ENCODE assay signal across 22 mouse cellular contexts in the genomic region with DNA sequence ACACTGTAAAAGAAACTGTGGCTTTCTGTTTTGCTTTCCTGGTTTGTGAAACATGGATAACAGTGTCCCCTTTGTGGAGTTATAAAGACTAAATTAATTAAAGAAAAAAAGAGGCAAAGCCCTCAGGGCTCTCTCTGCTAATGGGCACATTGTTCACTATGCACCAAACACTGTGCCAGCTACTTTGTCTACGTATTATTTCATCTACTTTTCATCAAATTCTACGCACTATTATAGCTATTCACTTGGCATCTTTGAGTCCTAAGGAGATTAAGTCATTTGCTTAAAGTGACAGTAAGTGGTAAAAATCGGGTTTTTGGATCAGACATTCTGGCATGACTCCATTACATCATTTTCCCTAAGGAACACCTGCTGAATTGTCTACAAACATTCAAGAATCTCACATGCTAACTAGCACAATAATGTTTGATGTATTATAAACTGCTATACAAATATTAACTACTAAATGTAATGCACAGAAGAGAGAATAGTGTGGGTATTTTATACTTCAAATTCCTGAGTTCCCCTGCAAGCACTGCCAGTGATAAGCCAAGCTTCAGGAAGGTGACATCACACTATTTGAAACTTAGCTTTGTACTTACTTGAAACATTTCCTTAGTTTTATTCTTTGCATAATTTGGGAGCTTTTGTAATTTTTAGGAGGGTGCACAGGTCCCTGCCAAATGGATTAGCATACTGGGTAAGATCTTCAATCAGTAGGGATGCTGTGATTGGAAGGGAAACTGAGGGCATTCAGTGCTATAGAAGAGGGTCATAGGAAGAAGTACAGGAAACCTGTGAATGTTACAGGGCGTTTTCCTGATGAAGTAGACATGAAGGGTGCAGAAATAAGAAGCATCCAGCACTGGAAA.
DNase-seq lines count a peak whose midpoint lies in the region; ATAC-seq and TF ChIP-seq lines count a peak whose summit lies in the region.
"Had no signal": no experiment of that assay in that cellular context is flagged by ENCODE, and none has a peak within 500 bp of the region (broad histone marks: within the 10 kb centered on the region; RNA-seq: fewer than 3 reads in every experiment).

No protein-coding gene starts in this region.

- H3K4me1 ChIP-seq in forebrain, embryonic 11.5 days (replicated peaks; ENCODE audit: control insufficient read depth, insufficient read depth, low read length), result no peaks in the 10 kb centered on the region
- no peaks in the 10 kb centered on the region for H3K4me1 ChIP-seq in forebrain, postnatal 0 days (ENCODE audit: insufficient read depth)
- H3K4me1 ChIP-seq in forebrain, embryonic 15.5 days, result no peaks in the 10 kb centered on the region; the same call in 1 of the 2 replicates
- H3K4me1 ChIP-seq in kidney, adult 2 months (ENCODE audit: control insufficient read depth, insufficient read depth, low read length), result no peaks in the 10 kb centered on the region
- H3K4me1 ChIP-seq: embryonic facial prominence, embryonic 12.5 days; embryonic facial prominence, embryonic 15.5 days; hindbrain, embryonic 12.5 days; intestine, embryonic 15.5 days had no signal

- no peak for DNase-seq in forebrain, embryonic 11.5 days (ENCODE audit: low spot score)
- no peak for DNase-seq in forebrain, postnatal 0 days
- peak; percentile 2 for DNase-seq in retina, postnatal 1 day
- DNase-seq in retina, embryonic 14.5 days (ENCODE audit: low spot score), result no peak
- no peak for DNase-seq in kidney, adult 2 months
- DNase-seq in gastrocnemius, adult 2 months, result no peak
- DNase-seq: adrenal gland, postnatal 10 days; adrenal gland, postnatal 36 days; cerebellum, adult 11-12 months; cerebellum, adult 8-10 months; cerebellum, postnatal 14 days; gastrocnemius, postnatal 14 days; heart, adult 11 months; kidney, adult 11 months had no signal

- H3K4me2 ChIP-seq in forebrain, embryonic 11.5 days (ENCODE audit: low read depth, low read length, severe bottlenecking), result no peak overlapping the region
- H3K4me2 ChIP-seq in forebrain, postnatal 0 days (ENCODE audit: low read depth), result no peak overlapping the region
- H3K4me2 ChIP-seq in forebrain, embryonic 15.5 days (replicated peaks), result no peak overlapping the region
- H3K4me2 ChIP-seq: embryonic facial prominence, embryonic 12.5 days; embryonic facial prominence, embryonic 15.5 days; heart, embryonic 11.5 days; hindbrain, embryonic 12.5 days; intestine, embryonic 15.5 days had no signal

- H3K9me3 ChIP-seq in forebrain, embryonic 11.5 days (ENCODE audit: control insufficient read depth, low read length), result no peaks in the 10 kb centered on the region
- H3K9me3 ChIP-seq in forebrain, postnatal 0 days (ENCODE audit: low read length), result no peaks in the 10 kb centered on the region
- H3K9me3 ChIP-seq in forebrain, embryonic 15.5 days, result no peaks in the 10 kb centered on the region
- H3K9me3 ChIP-seq: embryonic facial prominence, embryonic 12.5 days; embryonic facial prominence, embryonic 15.5 days; hindbrain, embryonic 12.5 days; intestine, embryonic 15.5 days had no signal

- H3K27ac ChIP-seq in forebrain, embryonic 11.5 days (ENCODE audit: low read depth, low read length), result no peak overlapping the region
- no peak overlapping the region for H3K27ac ChIP-seq in forebrain, postnatal 0 days (ENCODE audit: low read depth, low read length)
- no peak overlapping the region for H3K27ac ChIP-seq in forebrain, embryonic 15.5 days (replicated peaks)
- H3K27ac ChIP-seq in kidney, adult 2 months (ENCODE audit: insufficient read depth, low read depth, low read length), result no peak overlapping the region
- no peak overlapping the region for H3K27ac ChIP-seq in gastrocnemius, adult 2 months
- H3K27ac ChIP-seq: embryonic facial prominence, embryonic 12.5 days; embryonic facial prominence, embryonic 15.5 days; hindbrain, embryonic 12.5 days; intestine, embryonic 15.5 days had no signal

- H3K4me3 ChIP-seq in forebrain, embryonic 11.5 days (ENCODE audit: low read depth, low read length), result no peak overlapping the region
- H3K4me3 ChIP-seq in forebrain, postnatal 0 days (ENCODE audit: low read depth, low read length), result no peak overlapping the region
- no peak overlapping the region for H3K4me3 ChIP-seq in forebrain, embryonic 15.5 days
- H3K4me3 ChIP-seq in kidney, adult 2 months (ENCODE audit: insufficient read depth, low read depth, low read length), result no peak overlapping the region
- no peak overlapping the region for H3K4me3 ChIP-seq in gastrocnemius, adult 2 months
- H3K4me3 ChIP-seq: embryonic facial prominence, embryonic 12.5 days; embryonic facial prominence, embryonic 15.5 days; hindbrain, embryonic 12.5 days; intestine, embryonic 15.5 days had no signal

- TF ChIP-seq POLR2A in kidney, adult 2 months (IDR thresholded peaks at IDR 0.05; ENCODE audit: low read depth, low read length), result no peak

- H3K36me3 ChIP-seq in forebrain, embryonic 11.5 days (ENCODE audit: control insufficient read depth, insufficient read depth, low read length), result no peaks in the 10 kb centered on the region
- no peaks in the 10 kb centered on the region for H3K36me3 ChIP-seq in forebrain, postnatal 0 days (ENCODE audit: insufficient read depth)
- no peaks in the 10 kb centered on the region for H3K36me3 ChIP-seq in forebrain, embryonic 15.5 days
- no peaks in the 10 kb centered on the region for H3K36me3 ChIP-seq in kidney, adult 2 months (ENCODE audit: control insufficient read depth, insufficient read depth, low read length)
- H3K36me3 ChIP-seq: embryonic facial prominence, embryonic 12.5 days; embryonic facial prominence, embryonic 15.5 days; hindbrain, embryonic 12.5 days; intestine, embryonic 15.5 days had no signal

- H3K9ac ChIP-seq in forebrain, embryonic 11.5 days (ENCODE audit: low read length), result no peak overlapping the region
- no peak overlapping the region for H3K9ac ChIP-seq in forebrain, postnatal 0 days
- H3K9ac ChIP-seq in forebrain, embryonic 15.5 days (replicated peaks), result no peak overlapping the region
- H3K9ac ChIP-seq: embryonic facial prominence, embryonic 12.5 days; embryonic facial prominence, embryonic 15.5 days; hindbrain, embryonic 12.5 days; intestine, embryonic 15.5 days had no signal

- no peak for TF ChIP-seq CTCF in forebrain, postnatal 0 days (IDR thresholded peaks at IDR 0.05; ENCODE audit: low read depth)
- no peak for TF ChIP-seq CTCF in kidney, adult 2 months (conservative IDR thresholded peaks at IDR 0.05; ENCODE audit: insufficient read depth, insufficient read length, low read depth, low read length)
- no peak for TF ChIP-seq CTCF in gastrocnemius, adult 2 months (IDR thresholded peaks at IDR 0.05)

- ATAC-seq in forebrain, embryonic 11.5 days (replicated peaks; ENCODE audit: low FRiP score), result peak; percentile 51
- ATAC-seq in forebrain, postnatal 0 days, result no peak
- peak; percentile 69 for ATAC-seq in forebrain, embryonic 15.5 days (replicated peaks)
- ATAC-seq: hindbrain, embryonic 16.5 days; intestine, embryonic 15.5 days; Patski had no signal

- intact Hi-C loops in gastrocnemius, adult 2 months (cut with DNase I), result no loop called here

- H3K27me3 ChIP-seq in forebrain, embryonic 11.5 days (ENCODE audit: control insufficient read depth, insufficient read depth, low read length), result no peaks in the 10 kb centered on the region
- H3K27me3 ChIP-seq in forebrain, postnatal 0 days (ENCODE audit: insufficient read depth, low read length), result no peaks in the 10 kb centered on the region
- no peaks in the 10 kb centered on the region for H3K27me3 ChIP-seq in forebrain, embryonic 15.5 days
- H3K27me3 ChIP-seq in kidney, adult 2 months (replicated peaks; ENCODE audit: control insufficient read depth, insufficient read depth, low read length), result no peaks in the 10 kb centered on the region
- H3K27me3 ChIP-seq: embryonic facial prominence, embryonic 12.5 days; embryonic facial prominence, embryonic 15.5 days; hindbrain, embryonic 12.5 days; intestine, embryonic 15.5 days; Patski had no signal

- WGBS in forebrain, embryonic 11.5 days, result 46% methylated on average over 4 of the region's 4 CpGs
- 19% methylated on average over 4 of the region's 4 CpGs for WGBS in forebrain, postnatal 0 days
- WGBS in forebrain, embryonic 15.5 days, result 12% methylated on average over 4 of the region's 4 CpGs
- WGBS in kidney, adult 2 months, result 68% methylated on average over 4 of the region's 4 CpGs
